Mouse (Mus musculus) cerebellum, adult 9-10 months (tissue): ENCODE results near the gene Dhx34.

Experiments
- DNase-seq: peaks from one replicate; pipeline ENCODE4 v3.0.0; 2022

The Dhx34 gene

DNA sequence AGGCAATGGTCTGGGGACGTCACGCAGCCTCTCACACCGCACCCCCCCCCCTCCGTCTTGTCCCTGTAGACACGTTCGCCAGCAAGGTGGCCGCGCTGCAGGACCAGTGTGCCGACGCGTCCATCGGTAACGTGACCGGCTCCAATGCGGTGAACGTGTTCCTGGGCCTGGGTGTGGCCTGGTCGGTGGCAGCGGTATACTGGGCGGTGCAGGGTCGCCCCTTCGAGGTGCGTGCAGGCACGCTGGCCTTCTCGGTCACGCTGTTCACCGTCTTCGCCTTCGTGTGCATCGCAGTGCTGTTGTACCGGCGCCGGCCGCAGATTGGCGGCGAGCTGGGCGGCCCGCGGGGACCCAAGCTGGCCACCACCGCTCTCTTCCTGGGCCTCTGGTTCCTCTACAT, 63.1 kb downstream of the Dhx34 start:
- DNase-seq, result no peak

DNA sequence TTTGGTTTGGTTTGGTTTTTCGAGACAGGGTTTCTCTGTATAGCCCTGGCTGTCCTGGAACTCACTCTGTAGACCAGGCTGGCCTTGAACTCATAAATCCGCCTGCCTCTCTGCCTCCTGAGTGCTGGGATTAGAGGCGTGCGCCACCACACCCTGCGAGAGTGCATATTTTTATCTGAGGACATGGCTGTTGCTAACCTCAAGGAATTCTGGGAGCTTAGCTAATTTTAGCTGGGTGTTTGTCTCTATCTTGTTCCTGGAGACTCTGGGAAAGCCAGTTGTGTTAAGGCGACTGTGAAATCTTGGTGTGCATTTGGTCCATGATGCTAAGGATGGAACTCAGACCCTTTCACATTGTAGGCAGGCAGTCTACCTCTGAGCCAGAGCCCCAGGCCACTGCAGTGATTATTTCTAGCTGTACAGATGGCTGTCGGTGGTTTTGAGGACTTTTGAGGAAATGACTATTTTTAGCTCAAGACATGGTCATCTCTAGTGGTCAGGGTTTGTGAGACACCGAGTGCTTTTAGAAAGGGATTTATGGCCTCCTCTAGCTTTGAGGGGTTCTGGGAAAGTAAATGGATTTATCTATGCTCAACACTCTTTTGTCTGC, 65.6 kb downstream of the Dhx34 start:
- no peak for DNase-seq

GRCm38 (mm10) chr7:16155132-16155872, 66.5 kb downstream of the Dhx34 start:
- DNase-seq, result no peak

- DNase-seq, result peak; percentile 85
These were observed 68.3 kb downstream of the Dhx34 start for GRCm38 (mm10) chr7:16153522-16153921.

- no peak for DNase-seq
These were observed 71.4 kb downstream of the Dhx34 start for GRCm38 (mm10) chr7:16150191-16151145.

GRCm38 (mm10) chr7:16149241-16149640, 72.6 kb downstream of the Dhx34 start:
- DNase-seq, result peak; percentile 98

DNA sequence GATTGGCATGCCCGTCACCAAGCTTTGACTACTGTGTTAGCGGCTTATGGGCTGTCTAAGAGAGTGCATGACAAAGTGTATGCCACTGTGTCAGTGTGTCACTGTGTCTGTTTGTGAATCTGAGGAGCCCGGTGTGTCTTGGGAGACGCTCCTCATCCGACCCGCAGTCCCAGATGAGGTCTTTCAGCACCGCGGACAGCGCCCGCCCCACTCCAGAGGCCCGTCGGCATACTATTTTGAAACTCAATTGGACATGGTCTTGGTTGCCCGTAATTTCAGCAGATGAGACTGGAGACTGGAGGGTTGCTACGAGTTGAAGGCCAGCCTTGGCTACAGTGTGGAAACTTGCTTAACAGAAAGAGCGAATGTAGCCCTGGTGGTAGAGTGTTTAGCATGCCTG, 74.2 kb downstream of the Dhx34 start:
- no peak for DNase-seq
